Mouse (Mus musculus): ENCODE measurements at regions not wholly inside any gene's neighbourhood (a gene's known extent, or its start where the extent isn't known, plus 50 kb on each side); places are given as distances from the start of the nearest gene placed in this dataset.

DNA sequence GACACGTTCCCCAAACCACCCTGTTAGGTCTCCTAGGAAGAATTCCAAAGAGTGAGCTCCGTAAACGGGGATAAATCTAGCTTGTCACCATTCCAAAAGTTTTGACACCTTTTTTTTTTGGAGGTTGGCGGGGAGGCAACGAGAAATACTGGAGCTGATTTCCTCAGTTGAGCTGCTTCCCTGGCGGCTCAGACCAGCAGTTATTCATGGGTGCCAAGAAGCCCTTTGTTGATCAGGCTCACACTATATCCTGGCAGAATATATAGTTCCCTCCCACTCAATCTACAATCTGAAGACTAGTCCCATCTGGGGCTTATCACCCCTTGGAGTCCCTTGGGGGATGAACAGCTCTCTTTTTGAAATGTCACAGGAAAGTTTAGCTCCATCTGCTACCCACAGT lies 77.5 kb upstream of the Tiam2 start:
- peak; percentile 58 to 71 for DNase-seq (ENCODE audit: low spot score in 2 of 2)

DNA sequence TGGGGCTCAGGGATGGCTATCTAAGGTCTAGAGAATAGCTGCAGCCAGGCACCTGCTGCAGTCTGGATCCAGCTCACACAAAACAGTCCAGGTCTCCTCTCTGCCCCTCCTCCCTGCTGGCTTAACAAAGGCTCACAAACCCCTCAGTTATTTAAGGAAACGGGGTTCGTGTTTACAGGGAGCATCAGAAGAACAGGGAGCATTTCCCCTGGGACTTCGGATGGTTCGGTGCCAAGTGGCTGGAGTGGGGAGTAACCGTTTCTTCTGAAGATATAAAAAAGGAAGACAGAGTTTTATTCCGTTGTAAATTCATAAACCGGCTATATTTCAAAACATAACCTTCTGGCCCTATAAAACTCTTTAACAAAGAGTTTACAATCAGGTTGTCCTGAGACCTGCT lies 77.1 kb upstream of the Tiam2 start:
- no peak for DNase-seq (ENCODE audit: low spot score in 2 of 2)

DNA sequence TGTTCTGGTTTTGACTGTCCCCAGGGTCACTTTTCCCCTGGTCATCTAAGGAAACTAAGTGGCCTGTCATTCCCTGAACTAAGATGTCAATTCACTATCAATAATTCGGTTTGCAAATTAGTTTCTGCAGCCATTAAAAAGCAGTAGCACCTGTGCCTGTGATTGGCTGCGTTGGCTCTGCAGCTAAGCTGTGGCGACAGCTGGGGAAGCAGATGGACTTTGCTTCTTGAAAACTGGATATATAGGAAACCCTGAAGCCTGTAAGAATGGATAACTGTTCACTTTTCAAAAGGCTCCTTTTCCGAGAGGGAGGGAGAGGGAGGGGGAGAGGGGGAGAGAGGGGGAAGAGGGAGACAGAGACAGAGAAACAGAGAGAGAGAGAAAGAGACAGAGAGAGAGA lies 75.2 kb upstream of the Tiam2 start:
- DNase-seq (ENCODE audit: low spot score in 2 of 2) = peak in 1 of 2 experiments; percentile 49

DNA sequence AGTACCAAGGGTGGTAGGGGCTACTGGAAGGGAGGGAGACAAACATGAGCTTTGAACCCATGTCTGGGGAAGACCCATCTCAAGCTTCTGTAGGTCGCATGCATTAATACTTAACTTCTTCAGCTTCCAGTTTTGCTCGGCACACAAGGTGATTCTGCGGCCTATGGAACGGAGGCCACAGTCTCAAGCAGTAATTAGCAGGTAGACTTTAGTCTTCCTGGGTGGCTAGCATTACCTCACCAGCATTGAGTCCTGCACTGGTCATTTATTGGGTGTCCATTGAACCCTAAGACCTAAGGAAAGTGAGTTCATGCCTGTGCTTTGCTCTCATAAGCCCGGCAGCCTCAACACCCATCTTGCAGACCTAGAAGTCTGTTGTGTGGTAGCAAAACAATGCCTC lies 74.4 kb upstream of the Tiam2 start:
- DNase-seq (ENCODE audit: low spot score in 2 of 2) = no peak

- peak in 1 of 2 experiments; percentile 69 for DNase-seq (ENCODE audit: low spot score in 2 of 2)
These were observed 72.7 kb upstream of the Tiam2 start for GRCm38 (mm10) chr17:3253508-3254176.

DNA sequence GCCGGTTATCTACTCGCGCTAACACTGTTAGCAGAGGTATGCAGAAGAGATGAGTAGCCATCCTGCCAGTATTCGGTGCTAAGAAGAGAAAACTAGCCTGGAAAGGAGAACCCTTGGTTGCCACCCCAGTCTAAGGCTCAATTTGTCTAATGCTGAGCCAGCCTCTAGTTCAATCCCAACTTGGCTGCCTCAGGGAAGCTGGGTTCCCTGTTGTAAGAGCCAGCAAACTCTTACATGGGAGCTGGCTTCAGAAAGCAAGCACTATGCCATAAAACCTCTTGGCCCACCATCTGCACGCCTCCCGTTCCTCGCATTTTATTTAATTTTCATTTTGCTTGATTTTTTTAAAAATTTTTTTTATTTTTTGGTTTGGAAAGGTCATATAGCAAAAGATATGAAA lies 69.6 kb upstream of the Tiam2 start:
- no peak for DNase-seq (ENCODE audit: low spot score in 2 of 2)

GRCm38 (mm10) chr17:3258811-3259510 lies 67.4 kb upstream of the Tiam2 start:
- DNase-seq (ENCODE audit: low spot score in 2 of 2) = no peak

DNA sequence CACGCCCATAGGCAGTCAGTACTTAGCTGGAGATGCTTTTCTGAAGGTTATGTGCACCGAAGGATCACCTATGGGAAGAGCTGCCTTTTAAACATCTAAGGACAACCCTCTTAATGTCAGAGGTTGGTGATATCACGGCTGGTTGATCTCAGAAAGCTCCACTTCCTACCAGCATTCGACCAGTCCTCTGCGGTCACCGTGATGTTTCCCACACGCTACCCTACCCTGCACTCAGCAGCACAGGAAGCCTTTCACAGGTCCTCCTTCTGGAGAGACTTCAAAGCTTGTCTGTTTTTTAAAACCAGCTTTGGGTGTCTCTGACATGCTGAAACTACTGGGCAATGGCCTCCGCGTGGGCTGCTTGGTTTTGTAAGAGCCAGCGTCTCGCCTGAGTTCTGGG lies 65.6 kb upstream of the Tiam2 start:
- DNase-seq (ENCODE audit: low spot score in 2 of 2) = no peak

GRCm38 (mm10) chr17:3273108-3274091 lies 53.0 kb upstream of the Tiam2 start:
- peak; percentile 58 to 83 for DNase-seq (ENCODE audit: low spot score in 2 of 2)

- DNase-seq (ENCODE audit: low spot score in 2 of 2) = no peak
These were observed 51.7 kb upstream of the Tiam2 start for GRCm38 (mm10) chr17:3274449-3275285.

All from left cerebral cortex, adult 9 months (tissue).